In genomic region chr5:134946857-134947255, GRCm38 (mm10) we compare ENCODE assay signal across 9 mouse cellular contexts. TPM values are rescaled to one million over a fixed set of nuclear protein-coding genes. Genes with fewer than 3 reads are reported as not detected.
DNase-seq lines count a peak whose midpoint lies in the region; ATAC-seq and TF ChIP-seq lines count a peak whose summit lies in the region.
"Had no signal": no experiment of that assay in that cellular context is flagged by ENCODE, and none has a peak within 500 bp of the region (broad histone marks: within the 10 kb centered on the region; RNA-seq: fewer than 3 reads in every experiment).

Gene Cldn4 (minus strand): TSS chr5:134946934.

- 15% methylated on average over 11 of the region's 11 CpGs for whole genome bisulfite sequencing in kidney, postnatal 0 days
- 4% methylated on average over 11 of the region's 11 CpGs for WGBS in midbrain, embryonic 13.5 days

- H3K36me3 ChIP-seq in E14TG2a.4 (ENCODE audit: insufficient read depth, low read length), result peaks cover 16% of the 10 kb centered on the region; the same call in 1 of the 2 replicates
- H3K36me3 ChIP-seq in kidney, postnatal 0 days (ENCODE audit: insufficient read depth, low read length), result no peaks in the 10 kb centered on the region
- no peaks in the 10 kb centered on the region for H3K36me3 ChIP-seq in midbrain, embryonic 13.5 days
- H3K36me3 ChIP-seq: neural tube, embryonic 13.5 days had no signal

- H3K4me1 ChIP-seq in E14TG2a.4 (replicated peaks; ENCODE audit: low read depth, low read length), result peaks cover 83% of the 10 kb centered on the region
- peaks cover 9% of the 10 kb centered on the region; the same call in 1 of the 2 replicates for H3K4me1 ChIP-seq in kidney, postnatal 0 days (replicated peaks; ENCODE audit: insufficient read depth, low read length)
- H3K4me1 ChIP-seq in midbrain, embryonic 13.5 days (replicated peaks), result peaks cover 8% of the 10 kb centered on the region; the same call in 1 of the 2 replicates

- intact Hi-C loops in gastrocnemius, postnatal 36 days (cut with DNase I), result no loop called here

- TF ChIP-seq CTCF in E14TG2a.4 (conservative IDR thresholded peaks at IDR 0.05; ENCODE audit: low read length), result no peak
- TF ChIP-seq CTCF in kidney, postnatal 0 days (IDR thresholded peaks at IDR 0.05; ENCODE audit: low read depth), result no peak

- H3K4me2 ChIP-seq in kidney, postnatal 0 days (ENCODE audit: low read length), result peak within 1 kb of the TSS; percentile 30
- H3K4me2 ChIP-seq in midbrain, embryonic 13.5 days (replicated peaks), result peak within 1 kb of the TSS; percentile 28
- H3K4me2 ChIP-seq: neural tube, embryonic 13.5 days had no signal

- H3K27ac ChIP-seq in kidney, postnatal 0 days, result peak within 1 kb of the TSS; percentile 84
- no peak within 1 kb of the TSS for H3K27ac ChIP-seq in midbrain, embryonic 13.5 days
- H3K27ac ChIP-seq: neural tube, embryonic 13.5 days had no signal

- no peaks in the 10 kb centered on the region for H3K9me3 ChIP-seq in E14TG2a.4 (ENCODE audit: low read length)
- H3K9me3 ChIP-seq in kidney, postnatal 0 days (replicated peaks; ENCODE audit: low read length), result no peaks in the 10 kb centered on the region
- no peaks in the 10 kb centered on the region for H3K9me3 ChIP-seq in midbrain, embryonic 13.5 days
- H3K9me3 ChIP-seq: neural tube, embryonic 13.5 days had no signal

- H3K4me3 ChIP-seq in E14TG2a.4 (replicated peaks; ENCODE audit: low read length), result peak within 1 kb of the TSS; percentile 93
- H3K4me3 ChIP-seq in kidney, postnatal 0 days (replicated peaks; ENCODE audit: low read depth, low read length), result peak within 1 kb of the TSS; percentile 40
- 0 out of 2 replicates have a peak within 1 kb of the TSS, but pooled peaks have one; percentile 3 for H3K4me3 ChIP-seq in midbrain, embryonic 13.5 days (replicated peaks)
- H3K4me3 ChIP-seq: neural tube, embryonic 13.5 days had no signal

- H3K9ac ChIP-seq in kidney, postnatal 0 days (ENCODE audit: low read depth, low read length), result peak within 1 kb of the TSS; percentile 61
- no peak within 1 kb of the TSS for H3K9ac ChIP-seq in midbrain, embryonic 13.5 days (replicated peaks)
- H3K9ac ChIP-seq: neural tube, embryonic 13.5 days had no signal

- DNase-seq in R1 (ENCODE audit: low read depth, low spot score), result peak; percentile 90
- DNase-seq in kidney, postnatal 0 days (ENCODE audit: low spot score), result peak; percentile 54
- no peak for DNase-seq in MN1 (ENCODE audit: low spot score)
- no peak for DNase-seq in gastrocnemius, postnatal 36 days
- no peak for DNase-seq in adrenal gland, postnatal 25 days

- H3K27me3 ChIP-seq in E14TG2a.4 (ENCODE audit: insufficient read depth, low read length), result no peaks in the 10 kb centered on the region
- no peaks in the 10 kb centered on the region for H3K27me3 ChIP-seq in kidney, postnatal 0 days (ENCODE audit: insufficient read depth, low read length)
- peaks cover 42% of the 10 kb centered on the region for H3K27me3 ChIP-seq in midbrain, embryonic 13.5 days

- peak; percentile 50 for ATAC-seq in kidney, postnatal 0 days (replicated peaks; ENCODE audit: low FRiP score, low read depth)
- ATAC-seq in midbrain, embryonic 13.5 days, result no peak
- ATAC-seq in frontal cortex, adult (ENCODE audit: low TSS enrichment), result no peak

RNA-seq across cellular contexts. Expression of gene Cldn4, which starts in this region (rescaled TPM):
- polyA plus RNA-seq in kidney, postnatal 0 days (2015; fragmentation: Nextera tagmentation; extraction: Ambion mirVana), result 55.7 and 59.1 TPM in 2 replicates
- polyA plus RNA-seq in midbrain, embryonic 13.5 days (2015; fragmentation: Nextera tagmentation; extraction: Ambion mirVana), result not detected in 2 replicates
- not detected for total RNA-seq in gastrocnemius, postnatal 36 days (2021)
- total RNA-seq in adrenal gland, postnatal 25 days (2021), result not detected in 2 replicates

Comparison
In these comparisons a context has a peak if more than half of its experiments do, and no peak if none do; other contexts are left out.
1. RNA of gene Cldn4 (polyA plus RNA-seq): 55.7 to 59.1 TPM in kidney, postnatal 0 days; not detected in midbrain, embryonic 13.5 days; every median in the first group is over 10 times any median in the second.
2. H3K4me3 ChIP-seq: peak in every context shown above with its lines; median percentile 93 in E14TG2a.4; 40 in kidney, postnatal 0 days; 3 in midbrain, embryonic 13.5 days.
3. DNase-seq: peak in R1 (single experiment) and kidney, postnatal 0 days (single experiment); none in MN1 (single experiment), gastrocnemius, postnatal 36 days (0 of 2) and adrenal gland, postnatal 25 days (single experiment).